8 mouse cellular contexts compared by ENCODE assay signal in genomic region chr19:3436840-3437239, GRCm38 (mm10). TPM values are rescaled to one million over a fixed set of nuclear protein-coding genes. Genes with fewer than 3 reads are reported as not detected.
DNase-seq lines count a peak whose midpoint lies in the region; ATAC-seq lines count a peak whose summit lies in the region.

No protein-coding gene starts in this region.

- DNase-seq in adrenal gland, postnatal 14 days, result peak; percentile 74
- no peak for DNase-seq in adrenal gland, adult 8-10 months
- peak; percentile 17 to 26 for DNase-seq in lung, adult 18-20 months
- no peak for DNase-seq in lung, postnatal 25 days (ENCODE audit: low spot score)
- DNase-seq in mesoderm, embryonic 11.5 days (ENCODE audit: low read depth, low spot score), result peak; percentile 19
- DNase-seq in right cerebral cortex, postnatal 4 days, result no peak
- no peak for DNase-seq in right cerebral cortex, postnatal 14 days

- peak; percentile 63 for ATAC-seq in granulocyte monocyte progenitor cell, adult 5-6 weeks (replicated peaks; ENCODE audit: poor library complexity, severe bottlenecking)

RNA-seq across cellular contexts. Expression of gene Gal, which starts 22.5 kb away (rescaled TPM):
- 21.5 and 21.9 TPM in 2 replicates for total RNA-seq in adrenal gland, postnatal 14 days (2021)
- 100 to 1,000 TPM in 1 of 4 experiments, 10 to 100 TPM in 3; 72.9 to 102 (median 81.8) TPM for total RNA-seq in adrenal gland, adult 8-10 months (2022)
- not detected in 2 replicates for total RNA-seq in granulocyte monocyte progenitor cell, adult 5-6 weeks (2014; fragmentation: Nextera tagmentation)
- total RNA-seq in granulocyte monocyte progenitor cell, adult 5-6 weeks (2017), result not detected in 2 replicates

RNA-seq across cellular contexts. Expression of gene Tesmin, which starts 48.2 kb away (rescaled TPM):
- 0.56 and 1.3 TPM in 2 replicates for total RNA-seq in adrenal gland, postnatal 14 days (2021)
- total RNA-seq in adrenal gland, adult 8-10 months (2022), result under 1 TPM; 0.23 to 0.91 (median 0.31) TPM
- total RNA-seq in granulocyte monocyte progenitor cell, adult 5-6 weeks (2014; fragmentation: Nextera tagmentation), result 0.71 and 0.96 TPM in 2 replicates
- total RNA-seq in granulocyte monocyte progenitor cell, adult 5-6 weeks (2017), result 0.88 and 1.1 TPM in 2 replicates

Comparison
In these comparisons a context has a peak if more than half of its experiments do, and no peak if none do; other contexts are left out.
1. DNase-seq: peak in adrenal gland, postnatal 14 days (single experiment), lung, adult 18-20 months (2 of 2) and mesoderm, embryonic 11.5 days (single experiment); none in adrenal gland, adult 8-10 months (single experiment), lung, postnatal 25 days (single experiment), right cerebral cortex, postnatal 4 days (single experiment) and right cerebral cortex, postnatal 14 days (single experiment).
2. RNA of gene Gal, which starts 22.5 kb away (total RNA-seq): 72.9 to 102 TPM in adrenal gland, adult 8-10 months and 21.5 to 21.9 TPM in adrenal gland, postnatal 14 days; not detected in granulocyte monocyte progenitor cell, adult 5-6 weeks; every median in the first group is over 10 times any median in the second.